Mouse (Mus musculus): ENCODE data around the gene Recql5. TPM values are rescaled to one million over a fixed set of nuclear protein-coding genes. Genes with fewer than 3 reads are reported as not detected.

Gene Recql5
- total RNA-seq (2021) = 10 to 100 TPM; 17.1 to 20.9 TPM

DNA sequence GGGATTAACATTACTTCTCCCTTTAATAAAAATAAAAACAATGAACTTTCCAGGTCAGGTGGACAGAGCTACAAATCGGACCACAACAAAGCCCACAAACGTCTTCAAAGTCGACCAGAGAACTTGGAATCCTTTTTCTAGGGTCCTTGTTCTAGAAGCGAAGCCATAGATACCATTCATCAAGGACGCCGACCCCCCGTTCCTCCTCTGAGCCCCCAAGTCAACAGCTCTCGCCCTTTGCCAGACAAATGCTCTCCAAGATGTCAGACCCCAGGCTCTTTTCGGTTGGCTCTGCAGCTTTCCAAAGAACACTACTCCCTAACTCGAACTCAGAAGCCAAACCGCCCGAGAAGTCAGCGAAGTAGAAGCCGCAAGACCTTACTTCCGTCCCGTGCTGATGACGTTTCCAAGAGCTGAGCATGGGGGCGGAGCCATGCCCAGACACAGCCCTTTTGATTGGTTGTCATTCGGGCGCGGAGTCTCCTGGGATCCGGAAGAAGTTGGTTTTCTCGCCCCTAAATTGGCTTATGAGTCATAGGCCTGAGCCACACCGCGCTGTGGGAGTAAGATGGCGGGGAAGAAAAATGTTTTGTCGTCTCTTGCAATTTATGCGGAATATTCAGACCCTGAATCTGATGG, at the start of gene Recql5, which contains the start of gene Sap30bp:
Gene Recql5, minus strand, starts transcription at position 370 of the 639 bp plus-strand sequence.
Gene Sap30bp, plus strand, starts transcription at position 175 of the 639 bp plus-strand sequence.
- peak; percentile 98 for DNase-seq (ENCODE audit: extremely low spot score in 1 of 2, low spot score in 2 of 2)
- intact Hi-C loops (cut with DNase I) = no loop called here

DNA sequence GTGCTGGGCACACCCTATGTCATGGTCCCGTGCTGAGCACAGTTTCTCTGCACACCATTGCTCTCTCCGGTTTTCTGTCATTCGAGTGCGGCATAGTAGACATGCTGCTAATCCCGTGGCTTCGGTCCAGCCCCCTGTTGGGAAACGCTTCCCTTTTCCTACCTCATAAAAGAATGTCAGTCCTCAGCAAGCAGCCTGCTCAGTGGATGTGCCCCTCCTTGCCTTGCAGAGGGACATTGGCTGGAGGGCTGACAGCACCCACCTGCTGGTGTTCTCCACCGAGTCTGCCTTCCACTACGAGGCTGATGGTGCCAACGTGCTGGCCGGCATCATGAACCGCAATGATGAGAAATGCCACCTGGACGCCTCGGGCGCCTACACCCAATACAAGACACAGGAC, 49.2 kb upstream of the Recql5 start:
- DNase-seq (ENCODE audit: extremely low spot score in 1 of 2, low spot score in 2 of 2) = no peak
- intact Hi-C loops (cut with DNase I) = no loop called here

DNA sequence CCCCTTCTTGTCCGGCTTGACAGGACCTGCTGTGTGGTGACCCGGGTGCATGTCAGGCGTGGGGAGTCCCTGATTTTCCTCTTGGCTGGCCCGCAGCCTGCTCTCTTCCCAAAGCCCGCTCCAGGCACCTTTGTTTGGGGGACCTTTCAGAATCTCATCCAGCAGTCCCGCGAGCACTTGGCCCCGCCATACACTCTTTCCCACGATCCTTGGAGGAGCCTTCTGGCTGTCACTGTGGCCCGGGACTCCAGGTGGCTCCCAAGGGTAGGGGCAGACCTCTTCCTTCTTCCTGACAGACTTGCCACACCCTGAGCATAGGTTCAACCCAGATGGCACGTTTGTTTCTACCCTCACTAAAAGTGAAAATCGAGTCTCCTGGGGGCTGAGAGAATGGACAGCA, 42.3 kb upstream of the Recql5 start:
- intact Hi-C loops (cut with DNase I) = no loop called here
- DNase-seq (ENCODE audit: extremely low spot score in 1 of 2, low spot score in 2 of 2) = no peak

DNA sequence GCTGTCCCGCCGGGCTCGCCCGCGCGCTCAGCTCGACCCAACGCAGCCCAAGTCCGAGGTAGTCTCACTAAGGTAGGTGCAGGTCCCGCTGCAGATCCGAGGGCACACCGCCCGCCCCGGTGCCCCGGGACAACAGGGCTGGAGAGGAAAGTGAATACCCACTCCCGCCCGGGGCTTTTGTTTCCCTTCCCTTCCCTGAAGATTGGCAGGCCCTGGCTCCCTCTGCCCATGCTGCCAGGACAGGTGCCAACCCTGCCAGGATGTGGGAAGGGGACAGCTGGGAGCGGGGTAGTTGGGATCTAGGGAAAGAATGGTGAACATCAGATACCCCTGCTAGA, 41.8 kb upstream of the Recql5 start:
- intact Hi-C loops (cut with DNase I) = no loop called here
- no peak for DNase-seq (ENCODE audit: extremely low spot score in 1 of 2, low spot score in 2 of 2)

DNA sequence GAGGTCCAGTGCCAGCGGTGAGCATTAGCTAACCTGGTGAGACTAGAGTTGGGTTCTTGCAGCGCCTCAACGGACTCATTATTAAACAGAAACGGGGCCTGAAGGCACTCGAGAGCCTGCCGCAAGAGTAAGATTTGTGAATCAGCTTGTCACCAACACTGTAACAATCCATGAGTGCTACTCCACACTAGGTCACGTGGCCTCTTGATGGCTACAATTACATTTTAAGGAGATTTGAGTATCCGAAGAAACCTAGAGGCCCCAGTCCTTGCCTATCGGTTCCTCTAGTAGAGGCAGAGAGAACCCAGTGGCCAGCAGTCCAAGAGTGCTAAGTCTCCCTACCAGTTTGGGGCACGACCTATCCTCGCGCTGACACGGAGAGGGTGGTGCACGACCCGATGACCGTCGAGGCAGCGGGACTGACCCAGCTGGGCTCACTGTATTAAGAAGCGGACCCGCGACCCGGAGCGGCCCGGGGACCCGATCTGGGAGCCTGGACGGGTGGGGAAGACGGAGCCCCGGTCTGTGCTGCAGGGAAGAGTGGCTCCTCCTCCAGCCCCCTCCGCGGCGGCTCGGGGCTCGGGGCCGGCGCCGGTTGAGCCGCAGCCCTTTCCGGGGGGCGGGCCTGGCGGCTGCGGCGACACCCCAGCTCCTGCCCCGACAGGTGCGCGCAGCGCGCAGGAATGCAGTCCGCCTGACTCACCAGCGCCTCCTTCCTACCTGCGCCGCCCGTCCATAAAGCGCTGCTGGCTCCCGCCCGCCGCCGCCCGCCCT, 41.2 kb upstream of the Recql5 start, which contains the start of gene Itgb4:
Gene Itgb4, plus strand, starts transcription at position 401 of the 774 bp plus-strand sequence.
- intact Hi-C loops (cut with DNase I) = no loop called here
- DNase-seq (ENCODE audit: extremely low spot score in 1 of 2, low spot score in 2 of 2) = no peak

DNA sequence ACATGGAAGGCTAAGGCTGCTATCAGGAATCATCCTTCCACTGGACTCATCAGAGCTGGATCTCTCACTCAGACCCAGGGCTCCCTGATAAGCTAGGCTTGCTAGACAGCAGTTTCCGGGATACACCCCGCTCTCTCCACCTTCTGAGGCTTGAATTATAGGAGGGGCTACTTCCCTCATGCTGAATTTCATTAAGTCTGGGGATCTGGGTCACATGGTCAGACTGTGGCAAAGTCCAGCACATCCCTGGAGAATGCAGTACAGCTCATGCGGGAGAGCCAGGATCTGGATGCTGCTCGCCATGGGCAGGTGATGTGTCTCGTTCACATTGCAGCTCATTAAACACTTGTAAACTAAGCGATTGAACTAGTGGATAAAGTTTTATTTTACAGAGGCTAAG, 37.7 kb upstream of the Recql5 start:
- DNase-seq (ENCODE audit: extremely low spot score in 1 of 2, low spot score in 2 of 2) = no peak
- intact Hi-C loops (cut with DNase I) = no loop called here

DNA sequence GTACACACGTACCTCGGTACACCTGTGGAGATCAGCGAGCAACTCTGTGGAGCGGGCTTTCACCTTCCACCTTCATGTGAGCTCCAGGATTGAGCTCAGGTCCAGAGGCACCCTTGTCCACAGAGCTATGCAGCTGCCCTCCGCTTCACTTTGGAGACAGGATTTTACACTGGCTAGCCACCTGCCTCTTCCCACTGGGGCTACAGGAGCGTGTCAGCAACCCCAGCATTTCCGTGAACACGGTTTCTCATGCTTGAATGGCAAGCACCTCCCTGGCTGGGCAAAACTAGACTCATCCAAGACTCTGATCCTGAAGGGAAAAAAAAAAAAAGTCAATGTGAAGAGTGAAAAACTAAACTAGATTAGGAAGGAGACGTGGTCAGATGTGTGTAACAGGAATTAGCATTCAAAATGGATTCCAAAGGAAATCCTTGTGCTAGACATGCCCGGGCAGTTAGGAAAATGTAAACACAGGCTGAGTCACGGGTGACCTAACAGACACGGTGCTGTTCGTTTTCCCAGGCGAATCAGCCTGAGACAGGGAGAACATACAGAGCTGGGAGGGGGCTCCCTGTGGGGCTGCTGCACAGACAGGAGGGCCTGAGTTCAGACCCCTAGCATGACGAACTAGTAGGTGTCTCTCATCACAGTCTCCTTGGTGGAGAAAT, 36.9 kb upstream of the Recql5 start:
- DNase-seq (ENCODE audit: extremely low spot score in 1 of 2, low spot score in 2 of 2) = no peak
- intact Hi-C loops (cut with DNase I) = no loop called here

DNA sequence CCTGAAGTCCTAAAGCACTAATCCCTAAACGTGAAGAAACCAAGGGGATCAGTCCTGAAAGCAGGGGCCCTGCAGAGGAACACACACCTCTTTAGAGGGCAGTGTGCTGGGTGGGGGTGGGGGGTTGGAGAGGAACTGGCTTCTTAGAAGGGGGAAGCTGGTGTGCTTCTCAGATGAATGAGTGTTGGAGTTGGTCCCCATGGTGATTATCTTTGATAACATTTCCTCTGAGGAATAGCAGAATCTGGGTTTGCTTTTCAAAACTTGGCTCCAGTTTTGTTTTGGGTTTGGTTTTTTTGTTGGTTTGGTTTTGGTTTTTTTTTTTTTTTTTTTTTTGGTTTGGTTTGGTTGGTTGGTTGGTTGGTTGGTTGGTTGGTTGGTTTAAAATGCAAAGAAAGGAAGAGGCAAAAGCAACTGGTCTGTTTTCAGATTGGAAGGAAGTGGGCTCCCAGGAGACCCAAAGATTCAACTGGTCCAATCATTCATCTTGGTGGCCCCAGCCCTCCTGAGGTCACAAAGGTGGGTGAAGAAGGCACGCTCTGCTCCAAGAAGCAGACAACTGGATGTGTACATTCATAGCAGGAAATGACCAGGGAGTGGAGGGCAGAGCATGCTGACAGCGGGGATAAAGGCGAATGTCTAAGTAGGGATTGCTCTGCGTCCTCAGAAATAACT, 35.6 kb upstream of the Recql5 start:
- DNase-seq (ENCODE audit: extremely low spot score in 1 of 2, low spot score in 2 of 2) = no peak
- intact Hi-C loops (cut with DNase I) = no loop called here

DNA sequence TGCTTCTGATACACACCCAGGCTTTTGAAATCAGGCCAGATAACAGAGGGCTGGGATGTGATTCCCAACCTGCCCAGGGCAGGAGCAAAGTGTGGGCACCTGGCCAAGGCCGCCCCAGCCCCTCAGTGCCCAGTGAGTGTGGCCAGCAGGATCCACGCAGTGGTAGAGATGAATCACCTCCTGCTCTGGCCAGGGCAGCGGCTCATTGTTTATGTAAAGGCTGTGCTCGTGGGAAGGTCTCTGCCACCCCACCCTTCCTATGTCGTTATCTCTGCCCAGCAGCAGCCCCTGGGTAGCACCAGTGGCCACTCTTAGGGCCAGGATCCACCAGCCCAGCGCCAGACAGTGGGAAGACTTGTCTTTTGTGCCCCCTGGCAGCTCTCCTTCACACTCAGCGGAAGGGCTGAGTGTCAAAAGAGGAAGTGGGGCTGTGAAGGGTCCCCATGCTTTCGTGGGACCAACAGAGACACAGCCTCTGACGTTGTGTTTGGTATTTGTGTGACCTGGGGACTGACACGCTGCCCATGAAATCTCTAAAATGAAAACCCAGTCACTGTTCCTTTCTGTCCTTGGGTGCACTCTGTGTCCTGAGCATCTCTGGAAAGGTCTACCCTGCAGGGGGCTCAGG, 31.8 kb upstream of the Recql5 start:
- intact Hi-C loops (cut with DNase I) = no loop called here
- DNase-seq (ENCODE audit: extremely low spot score in 1 of 2, low spot score in 2 of 2) = peak in 1 of 2 experiments; percentile 50

DNA sequence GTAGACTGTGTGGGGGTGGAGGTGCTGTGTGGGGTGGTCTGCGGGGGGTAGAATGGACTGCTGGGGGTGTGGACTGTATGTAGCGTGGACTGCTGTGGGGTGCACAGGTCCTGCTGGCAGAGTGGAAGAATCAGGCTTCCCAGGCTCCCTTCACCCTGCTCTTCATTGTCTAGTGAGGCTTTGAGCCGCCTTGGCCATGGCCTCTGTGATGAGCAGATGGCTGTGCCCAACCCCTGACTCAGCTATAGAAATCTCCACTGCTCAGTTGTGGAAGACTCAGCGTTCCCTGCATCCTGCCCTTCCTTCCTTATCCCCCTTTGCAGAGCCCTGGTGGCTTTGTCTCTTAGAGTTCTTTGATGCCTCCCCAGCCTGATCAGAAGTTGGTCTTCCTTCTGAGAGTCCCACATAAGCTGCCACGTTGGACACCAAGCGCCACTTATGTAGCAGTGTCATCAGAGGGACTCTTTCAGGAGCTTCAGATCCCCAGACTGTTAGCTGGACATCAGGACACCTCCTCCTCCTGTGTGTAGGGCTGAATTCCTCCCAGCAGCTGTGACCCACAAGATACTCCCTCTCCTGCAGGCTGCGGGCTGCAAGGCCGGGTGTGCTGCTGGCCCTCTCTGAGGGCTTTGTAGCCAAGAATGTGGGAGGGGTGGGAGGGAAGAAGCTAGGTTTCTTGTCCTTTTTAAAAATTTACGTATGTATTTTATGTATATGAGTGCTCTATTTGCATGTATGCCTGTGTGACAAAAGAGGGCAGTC, 29.6 kb upstream of the Recql5 start:
- intact Hi-C loops (cut with DNase I) = no loop called here
- no peak for DNase-seq (ENCODE audit: extremely low spot score in 1 of 2, low spot score in 2 of 2)

DNA sequence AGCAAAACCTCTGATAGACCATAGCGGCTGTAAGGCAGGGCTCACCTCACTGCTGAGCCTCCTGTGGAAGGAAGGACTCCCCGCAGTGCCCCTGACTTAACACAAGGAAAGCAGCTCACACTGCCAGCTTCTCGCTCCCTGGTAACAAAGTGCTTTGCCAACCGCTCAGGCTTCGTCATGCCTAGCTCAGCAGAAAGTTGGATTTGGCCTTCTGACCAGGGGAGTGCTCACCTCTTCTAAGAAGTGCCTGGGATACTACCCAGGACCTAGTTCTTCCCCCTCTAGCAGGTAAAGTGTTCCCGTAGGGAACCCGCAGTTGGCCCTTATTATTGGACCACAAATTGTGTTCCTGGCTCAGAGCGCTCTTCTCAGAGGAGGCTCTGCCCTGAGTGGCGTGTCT, 25.7 kb upstream of the Recql5 start:
- DNase-seq (ENCODE audit: extremely low spot score in 1 of 2, low spot score in 2 of 2) = no peak
- intact Hi-C loops (cut with DNase I) = no loop called here

DNA sequence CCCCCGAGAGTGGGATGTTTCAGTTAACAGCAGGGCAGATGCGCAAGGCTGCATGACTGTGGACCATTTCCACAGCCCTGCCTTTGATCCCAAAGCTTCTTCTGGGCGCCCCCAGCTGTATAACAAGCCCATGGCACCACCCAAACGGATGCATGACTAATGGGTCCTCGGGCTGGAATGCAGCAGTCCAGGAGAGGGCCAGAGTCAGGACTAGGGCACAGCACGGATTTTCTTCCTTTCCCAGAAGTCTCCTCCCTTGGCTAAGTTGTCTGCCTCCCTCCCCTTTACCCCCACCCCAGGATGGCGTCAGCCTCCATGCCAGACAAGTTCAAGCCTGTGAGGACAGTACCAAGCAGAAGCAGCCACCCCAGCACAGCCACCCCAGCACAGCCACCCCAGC, 24.7 kb upstream of the Recql5 start:
- intact Hi-C loops (cut with DNase I) = no loop called here
- no peak for DNase-seq (ENCODE audit: extremely low spot score in 1 of 2, low spot score in 2 of 2)

DNA sequence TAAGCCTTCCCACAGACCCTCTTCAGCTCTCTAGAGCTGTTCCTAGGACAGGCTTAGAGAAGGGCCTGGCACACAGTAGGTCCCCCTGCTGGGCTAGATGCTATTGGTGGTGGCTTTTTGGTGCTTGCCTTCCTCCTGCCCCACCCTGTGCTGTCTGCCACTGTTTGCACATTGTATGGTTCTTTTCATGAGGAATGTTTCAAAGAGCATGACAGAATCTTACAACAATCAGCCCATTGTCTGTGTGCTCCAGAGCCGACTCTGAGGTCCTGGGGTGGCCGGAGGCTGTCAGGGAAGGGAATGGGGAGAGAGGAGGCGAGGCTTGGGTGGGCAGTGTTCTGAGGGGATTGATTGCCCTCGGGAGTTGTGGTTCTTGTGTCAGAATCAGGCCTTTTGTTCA, 23.2 kb upstream of the Recql5 start:
- no peak for DNase-seq (ENCODE audit: extremely low spot score in 1 of 2, low spot score in 2 of 2)
- intact Hi-C loops (cut with DNase I) = no loop called here

DNA sequence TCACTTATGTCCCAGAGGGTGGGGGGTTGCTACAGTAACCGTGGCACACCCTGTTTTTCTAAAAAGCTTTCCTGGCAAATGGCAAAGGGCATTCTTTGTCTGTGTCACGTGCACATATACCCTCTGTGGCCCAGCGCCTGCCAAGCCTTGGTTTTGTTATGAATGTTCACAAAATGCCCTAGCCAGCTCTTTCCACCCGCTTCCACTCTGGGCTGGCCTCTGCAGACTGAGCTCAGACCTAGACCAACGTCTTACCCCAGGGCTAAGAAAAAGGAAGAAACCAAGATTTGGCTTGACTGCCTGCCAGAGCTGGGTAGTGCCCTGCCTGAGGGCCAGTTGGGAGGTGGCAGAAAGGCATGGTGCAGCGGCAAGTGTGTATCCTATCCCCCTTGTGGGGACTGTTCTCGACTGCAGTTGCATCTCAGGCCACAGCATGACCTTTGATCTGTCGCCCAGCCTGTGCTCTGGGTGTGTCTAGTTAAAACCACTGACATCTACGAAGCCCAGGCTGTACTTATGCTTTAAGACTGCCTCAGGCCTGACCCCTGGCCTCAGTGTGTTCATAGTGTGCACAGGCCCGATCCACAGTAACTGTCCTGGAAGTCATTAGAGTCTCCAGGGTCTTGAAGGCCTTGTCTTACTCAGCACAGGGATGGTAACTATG, 22.1 kb upstream of the Recql5 start:
- intact Hi-C loops (cut with DNase I) = no loop called here
- no peak for DNase-seq (ENCODE audit: extremely low spot score in 1 of 2, low spot score in 2 of 2)

DNA sequence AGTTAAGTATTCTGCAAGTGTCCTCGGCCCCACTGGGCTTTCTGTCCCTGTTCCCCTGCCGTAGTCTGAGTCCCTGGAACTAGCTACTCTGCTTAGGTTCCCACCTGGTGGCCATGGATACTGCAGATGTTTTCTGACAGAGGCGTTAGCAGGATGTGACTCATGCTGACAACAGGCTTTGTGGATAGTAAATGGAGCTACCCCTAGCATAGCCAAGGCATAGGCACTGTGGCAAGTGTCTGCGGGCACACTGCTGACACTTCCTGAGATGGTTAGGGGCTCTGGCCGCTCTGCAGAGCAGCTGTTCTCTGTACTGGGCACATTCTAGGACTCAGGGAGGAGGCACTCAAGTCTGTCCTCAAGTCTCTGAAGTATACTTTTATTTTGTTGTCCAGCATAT, 21.4 kb upstream of the Recql5 start:
- DNase-seq (ENCODE audit: extremely low spot score in 1 of 2, low spot score in 2 of 2) = no peak
- intact Hi-C loops (cut with DNase I) = no loop called here

DNA sequence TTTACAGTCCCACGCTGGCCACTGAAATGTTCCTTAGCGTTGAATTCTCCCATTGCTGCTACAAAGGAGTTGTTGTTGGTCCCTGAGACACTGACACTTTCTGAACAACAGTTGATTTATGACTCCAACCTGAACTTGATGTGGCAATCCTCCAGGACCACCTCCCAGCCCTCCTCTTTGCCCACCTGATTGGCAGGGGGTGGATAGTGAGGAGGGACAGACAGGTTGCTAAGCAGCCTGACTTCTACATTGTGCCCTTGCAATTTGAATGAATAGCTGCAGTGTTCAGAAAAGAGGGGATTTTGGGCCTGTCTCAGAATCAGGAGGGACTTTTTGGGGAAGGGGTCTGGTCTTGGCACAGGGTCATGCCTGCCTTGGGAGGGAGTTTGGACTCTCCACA, 17.4 kb upstream of the Recql5 start:
- intact Hi-C loops (cut with DNase I) = no loop called here
- no peak for DNase-seq (ENCODE audit: extremely low spot score in 1 of 2, low spot score in 2 of 2)

DNA sequence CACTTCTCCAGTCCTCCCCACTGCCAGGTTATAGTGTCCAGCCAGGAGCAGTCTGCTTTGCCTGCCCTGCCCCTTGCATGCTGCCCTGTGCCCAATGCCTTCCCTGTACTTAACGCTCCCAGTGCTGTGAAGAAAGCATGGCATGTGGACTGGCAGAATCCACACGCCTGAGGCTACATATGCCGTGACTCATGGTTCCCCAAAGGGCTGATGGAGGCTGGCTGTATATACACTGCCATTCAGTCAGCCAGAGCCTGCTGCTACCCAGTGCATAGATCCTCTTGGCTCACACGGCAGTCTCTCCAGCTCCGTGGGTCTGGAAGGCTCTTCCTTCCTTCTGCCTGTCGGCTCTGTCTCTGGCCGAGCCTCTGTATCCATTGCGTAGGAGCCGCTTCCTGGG, 15.0 kb upstream of the Recql5 start:
- DNase-seq (ENCODE audit: extremely low spot score in 1 of 2, low spot score in 2 of 2) = no peak
- intact Hi-C loops (cut with DNase I) = no loop called here

DNA sequence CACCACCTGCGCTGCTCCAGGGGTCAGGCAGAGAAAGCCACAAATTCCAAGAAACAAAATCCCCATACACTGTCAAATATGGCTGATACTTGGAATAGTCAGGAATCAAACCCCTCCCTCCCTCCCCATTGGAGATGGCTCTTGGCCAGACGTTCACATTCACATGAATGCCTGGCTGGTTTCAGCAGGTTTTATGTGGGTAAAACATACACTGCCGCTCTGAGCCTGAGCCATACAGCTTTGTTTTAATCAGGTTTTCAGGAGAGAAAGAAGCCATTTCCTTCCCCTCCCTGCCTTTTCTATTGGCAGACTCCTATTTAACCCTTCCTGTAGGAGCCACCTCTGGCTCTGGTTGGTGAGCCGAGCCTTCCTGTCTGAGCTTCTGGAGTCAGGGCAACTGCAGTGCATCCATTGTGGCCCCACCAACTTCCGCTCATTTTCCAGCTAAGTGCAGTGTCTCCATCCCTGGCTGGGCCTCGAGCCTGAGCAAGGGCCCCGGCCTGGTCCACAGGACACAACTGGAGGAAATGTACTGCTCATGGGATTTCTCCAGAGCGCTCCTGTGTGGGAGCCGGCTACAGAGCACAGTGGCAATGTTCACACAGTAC, 13.0 kb upstream of the Recql5 start:
- no peak for DNase-seq (ENCODE audit: extremely low spot score in 1 of 2, low spot score in 2 of 2)
- intact Hi-C loops (cut with DNase I) = no loop called here
